Mouse (Mus musculus): ENCODE measurements around the gene Chst14. TPM values are rescaled to one million over a fixed set of nuclear protein-coding genes. Genes with fewer than 3 reads are reported as not detected.

Gene Chst14
- polyA plus RNA-seq, 1 experiment, result 3.3 TPM

- DNase-seq (ENCODE audit: extremely low spot score in 1 of 2, low spot score in 1 of 2), result no peak
These were observed 23.0 kb upstream of the Chst14 start for GRCm38 (mm10) chr2:118903333-118903741.

GRCm38 (mm10) chr2:118905433-118906117, 20.7 kb upstream of the Chst14 start:
- DNase-seq (ENCODE audit: extremely low spot score in 1 of 2, low spot score in 1 of 2), result no peak

GRCm38 (mm10) chr2:118906118-118906492, 20.2 kb upstream of the Chst14 start:
- DNase-seq (ENCODE audit: extremely low spot score in 1 of 2, low spot score in 1 of 2), result no peak

- DNase-seq (ENCODE audit: extremely low spot score in 1 of 2, low spot score in 1 of 2), result no peak
These were observed 18.5 kb upstream of the Chst14 start for GRCm38 (mm10) chr2:118907781-118908180.

GRCm38 (mm10) chr2:118909151-118909550, 17.1 kb upstream of the Chst14 start:
- DNase-seq (ENCODE audit: extremely low spot score in 1 of 2, low spot score in 1 of 2), result no peak

GRCm38 (mm10) chr2:118910605-118911278, 15.6 kb upstream of the Chst14 start:
- DNase-seq (ENCODE audit: extremely low spot score in 1 of 2, low spot score in 1 of 2), result no peak

- DNase-seq (ENCODE audit: extremely low spot score in 1 of 2, low spot score in 1 of 2), result no peak
These were observed 13.6 kb upstream of the Chst14 start for GRCm38 (mm10) chr2:118912706-118913105.

GRCm38 (mm10) chr2:118913551-118914276, 12.6 kb upstream of the Chst14 start:
- no peak for DNase-seq (ENCODE audit: extremely low spot score in 1 of 2, low spot score in 1 of 2)

GRCm38 (mm10) chr2:118914685-118915084, 11.6 kb upstream of the Chst14 start:
- DNase-seq (ENCODE audit: extremely low spot score in 1 of 2, low spot score in 1 of 2), result no peak

GRCm38 (mm10) chr2:118916436-118916835, 9.9 kb upstream of the Chst14 start:
- DNase-seq (ENCODE audit: extremely low spot score in 1 of 2, low spot score in 1 of 2), result no peak

- DNase-seq (ENCODE audit: extremely low spot score in 1 of 2, low spot score in 1 of 2), result no peak
These were observed 7.8 kb upstream of the Chst14 start for GRCm38 (mm10) chr2:118918543-118918942.

GRCm38 (mm10) chr2:118920428-118920827, 5.9 kb upstream of the Chst14 start:
- no peak for DNase-seq (ENCODE audit: extremely low spot score in 1 of 2, low spot score in 1 of 2)

- DNase-seq (ENCODE audit: extremely low spot score in 1 of 2, low spot score in 1 of 2), result no peak
These were observed 344 bp upstream of the Chst14 start for GRCm38 (mm10) chr2:118925952-118926351.

- no peak for DNase-seq (ENCODE audit: extremely low spot score in 1 of 2, low spot score in 1 of 2)
These were observed 873 bp downstream of the Chst14 start for GRCm38 (mm10) chr2:118926998-118927739.

GRCm38 (mm10) chr2:118941341-118941740, 15.0 kb downstream of the Chst14 start:
- DNase-seq (ENCODE audit: extremely low spot score in 1 of 2, low spot score in 1 of 2), result no peak

- DNase-seq (ENCODE audit: extremely low spot score in 1 of 2, low spot score in 1 of 2), result no peak
These were observed 16.9 kb downstream of the Chst14 start for GRCm38 (mm10) chr2:118943232-118943631.

- no peak for DNase-seq (ENCODE audit: extremely low spot score in 1 of 2, low spot score in 1 of 2)
These were observed 22.5 kb downstream of the Chst14 start for GRCm38 (mm10) chr2:118948818-118949217.

GRCm38 (mm10) chr2:118949699-118950098, 23.4 kb downstream of the Chst14 start:
- DNase-seq (ENCODE audit: extremely low spot score in 1 of 2, low spot score in 1 of 2), result no peak

- DNase-seq (ENCODE audit: extremely low spot score in 1 of 2, low spot score in 1 of 2), result no peak
These were observed 30.2 kb downstream of the Chst14 start for GRCm38 (mm10) chr2:118956497-118956896.

- no peak for DNase-seq (ENCODE audit: extremely low spot score in 1 of 2, low spot score in 1 of 2)
These were observed 33.3 kb downstream of the Chst14 start for GRCm38 (mm10) chr2:118959644-118960043.

GRCm38 (mm10) chr2:118960413-118960812, 34.1 kb downstream of the Chst14 start:
- no peak for DNase-seq (ENCODE audit: extremely low spot score in 1 of 2, low spot score in 1 of 2)

Data from frontal cortex, adult 2 months (tissue).